Mouse (Mus musculus) thymus, adult 2 months (tissue): Measurements from ENCODE around the gene Trmt2a.

ENCODE experiments used
- CTCF ChIP-seq: fragments of 200-500 bp; IDR thresholded peaks from 2 replicates; pipeline ENCODE4 v1.5.1; 2012; ENCODE audit warnings: mild to moderate bottlenecking, control low read depth, low read length, moderate library complexity, borderline replicate concordance; ENCODE audit not compliant: control insufficient read depth, poor library complexity, insufficient read depth; ENCODE audit errors: extremely low read depth
- POLR2A ChIP-seq: fragments of 200-500 bp; IDR thresholded peaks from 2 replicates; pipeline ENCODE4 v1.6.1; 2012; ENCODE audit warnings: mild to moderate bottlenecking, low read length, control low read depth, moderate library complexity; ENCODE audit not compliant: control insufficient read depth, poor library complexity, insufficient read depth; ENCODE audit errors: extremely low read depth

- TF ChIP-seq CTCF (no peak), POLR2A (no peak)
Measured at GRCm38 (mm10) chr16:18229622-18230021, 18.9 kb upstream of the Trmt2a start.
